Mouse (Mus musculus) bone marrow macrophage, adult 2 months (primary cell): ENCODE data around the gene Slc35g1.

Source experiments
- CTCF ChIP-seq: IDR thresholded peaks from 2 replicates; pipeline ENCODE4 v1.5.1; 2012; ENCODE audit warnings: low read depth, mild to moderate bottlenecking, low read length, moderate library complexity
- POLR2A ChIP-seq: IDR thresholded peaks from 2 replicates; pipeline ENCODE4 v1.6.1; 2012; ENCODE audit warnings: mild to moderate bottlenecking, low read depth, low read length, borderline replicate concordance

GRCm38 (mm10) chr19:38383769-38384168 lies 12.0 kb upstream of the Slc35g1 start:
- TF ChIP-seq CTCF (no peak), POLR2A (no peak)
